Mouse (Mus musculus): Measurements from ENCODE around the gene Sec14l1.

GRCm38 (mm10) chr11:117158343-117158742 is 43.4 kb downstream of the Sec14l1 start:
- TF ChIP-seq CTCF (IDR thresholded peaks at IDR 0.05; ENCODE audit: low read depth, low read length): no peak
- no peak for TF ChIP-seq GATA1 (IDR thresholded peaks at IDR 0.05; ENCODE audit: borderline replicate concordance, low read length)
